24 mouse cellular contexts compared by ENCODE assay signal in genomic region chr13:70761312-70761711, GRCm38 (mm10).
"Had no signal": no experiment of that assay in that cellular context is flagged by ENCODE, and none has a peak within 500 bp of the region (broad histone marks: within the 10 kb centered on the region; RNA-seq: fewer than 3 reads in every experiment).

No protein-coding gene starts in this region.

- H3K27ac ChIP-seq: embryonic facial prominence, embryonic 10.5 days; embryonic facial prominence, embryonic 12.5 days; embryonic facial prominence, embryonic 13.5 days; embryonic facial prominence, embryonic 15.5 days; forebrain, embryonic 12.5 days; forebrain, embryonic 13.5 days; forebrain, embryonic 15.5 days; gastrocnemius, adult 2 months; heart, adult 2 months; heart, embryonic 10.5 days had no signal

- H3K27me3 ChIP-seq: embryonic facial prominence, embryonic 12.5 days; forebrain, embryonic 12.5 days; forebrain, embryonic 13.5 days; forebrain, embryonic 15.5 days had no signal

- H3K4me1 ChIP-seq: embryonic facial prominence, embryonic 10.5 days; embryonic facial prominence, embryonic 12.5 days; embryonic facial prominence, embryonic 13.5 days; embryonic facial prominence, embryonic 15.5 days; forebrain, embryonic 12.5 days; forebrain, embryonic 13.5 days; forebrain, embryonic 15.5 days; heart, embryonic 10.5 days had no signal

- H3K36me3 ChIP-seq: embryonic facial prominence, embryonic 10.5 days; embryonic facial prominence, embryonic 12.5 days; embryonic facial prominence, embryonic 13.5 days; embryonic facial prominence, embryonic 15.5 days; forebrain, embryonic 12.5 days; forebrain, embryonic 15.5 days; heart, embryonic 10.5 days had no signal

- H3K4me3 ChIP-seq: embryonic facial prominence, embryonic 10.5 days; embryonic facial prominence, embryonic 12.5 days; embryonic facial prominence, embryonic 13.5 days; embryonic facial prominence, embryonic 15.5 days; erythroblast, embryonic 14.5 days; forebrain, embryonic 12.5 days; forebrain, embryonic 13.5 days; forebrain, embryonic 15.5 days; gastrocnemius, adult 2 months; heart, adult 2 months; heart, embryonic 10.5 days had no signal

- DNase-seq: cerebellum, adult 8-10 months; cerebellum, adult 9-10 months; cerebellum, adult 9-11 months; cerebellum, postnatal 10 days; cerebellum, postnatal 14 days; cerebellum, postnatal 25 days; embryo, embryonic 11 days; forebrain, postnatal 0 days; gastrocnemius, adult 2 months; gastrocnemius, postnatal 10 days; gastrocnemius, postnatal 14 days; gastrocnemius, postnatal 25 days; gastrocnemius, postnatal 36 days; heart, adult 18-20 months; heart, adult 2 months had no signal

- H3K9me3 ChIP-seq: embryonic facial prominence, embryonic 10.5 days; embryonic facial prominence, embryonic 12.5 days; embryonic facial prominence, embryonic 13.5 days; embryonic facial prominence, embryonic 15.5 days; forebrain, embryonic 12.5 days; forebrain, embryonic 13.5 days; forebrain, embryonic 15.5 days; heart, embryonic 10.5 days had no signal
